Mouse (Mus musculus) megakaryocyte, embryonic 14.5 days (primary cell): ENCODE data around the gene Slco2b1.

Source experiments
- FLI1 ChIP-seq: IDR thresholded peaks from 2 replicates; pipeline ENCODE4 v1.6.1; 2012; ENCODE audit warnings: low read length, inconsistent platforms, mixed read lengths
- GATA1 ChIP-seq: IDR thresholded peaks from 3 replicates; pipeline ENCODE4 v1.6.1; 2012; ENCODE audit warnings: mixed read lengths, low read length, inconsistent platforms, borderline replicate concordance

- TF ChIP-seq FLI1 (no peak), GATA1 (no peak)
Observed at GRCm38 (mm10) chr7:99680771-99681170, 30.4 kb downstream of the Slco2b1 start.
